Mouse (Mus musculus) large intestine, adult 2 months (tissue): ENCODE measurements around the gene Hltf. TPM values are rescaled to one million over a fixed set of nuclear protein-coding genes. Genes with fewer than 3 reads are reported as not detected.

Experiments
- DNase-seq: peaks from one replicate; pipeline ENCODE4 v3.0.0-alpha.2; 2012; ENCODE audit warnings: low read depth, low spot score
- whole genome bisulfite sequencing: fragments of 180-500 bp; shearing (Covaris S2); methylation state at CpG from one replicate; pipeline ENCODE4 v1.1.7; 2018; 5-methylcytosine and 5-hydroxymethylcytosine counted together
- polyA plus RNA-seq: library from polyadenylated mRNA; depleted of rRNA; stranded (reverse); fragments of >200 nt; gene quantifications from 2 replicates; pipeline ENCODE4 v1.2.3, GENCODE M21; 2012; rRNA removed

Hltf gene
- polyA plus RNA-seq, 1 experiment, result 2.3 TPM

- WGBS, result 89% methylated on average over 2 of the region's 2 CpGs
Observed at GRCm38 (mm10) chr3:20142101-20142500, 84.5 kb downstream of the Hltf start.

GRCm38 (mm10) chr3:20142576-20142975 is 85.0 kb downstream of the Hltf start:
- WGBS, result 60% methylated on average over 3 of the region's 3 CpGs
- DNase-seq, result no peak

More at GRCm38 (mm10) chr3:20142101-20142500, 84.5 kb downstream of the Hltf start:
- no peak for DNase-seq

GRCm38 (mm10) chr3:20143726-20144125 is 86.1 kb downstream of the Hltf start:
- WGBS, result 87% methylated on average over 3 of the region's 3 CpGs
- no peak for DNase-seq

- 62% methylated on average over 2 of the region's 2 CpGs for WGBS
Observed at GRCm38 (mm10) chr3:20144401-20144800, 86.8 kb downstream of the Hltf start.

GRCm38 (mm10) chr3:20145696-20146113 is 88.1 kb downstream of the Hltf start:
- WGBS, result 90% methylated on average over 1 of the region's 1 CpGs
- DNase-seq, result no peak

More at GRCm38 (mm10) chr3:20144401-20144800, 86.8 kb downstream of the Hltf start:
- no peak for DNase-seq

GRCm38 (mm10) chr3:20146884-20147395 is 89.3 kb downstream of the Hltf start:
- no peak for DNase-seq
- 89% methylated on average over 7 of the region's 7 CpGs for WGBS

GRCm38 (mm10) chr3:20147647-20148046 is 90.0 kb downstream of the Hltf start:
- no peak for DNase-seq
- 93% methylated on average over 5 of the region's 5 CpGs for WGBS

GRCm38 (mm10) chr3:20150511-20150910 is 92.9 kb downstream of the Hltf start:
- WGBS, result 97% methylated on average over 2 of the region's 2 CpGs
- DNase-seq, result no peak

- no peak for DNase-seq
- 92% methylated on average over 3 of the region's 3 CpGs for WGBS
Observed at GRCm38 (mm10) chr3:20151651-20152050, 94.0 kb downstream of the Hltf start.

- peak; percentile 28 for DNase-seq
- WGBS, result 1% methylated on average over 73 of the region's 73 CpGs
Observed at GRCm38 (mm10) chr3:20154531-20155367, 97.1 kb downstream of the Hltf start, which contains the start of gene Gyg. Gene Gyg (minus strand): TSS chr3:20155317.

- 86% methylated on average over 6 of the region's 6 CpGs for WGBS
- no peak for DNase-seq
Observed at GRCm38 (mm10) chr3:20155476-20155875, 97.9 kb downstream of the Hltf start.

GRCm38 (mm10) chr3:20167487-20167886 is 109.9 kb downstream of the Hltf start:
- 85% methylated on average over 1 of the region's 1 CpGs for WGBS
- no peak for DNase-seq

Other genes with a start within 250 kb of the Hltf start
- gene Cp, start 100.8 kb upstream of the Hltf start, polyA plus RNA-seq, result 4.0 and 4.9 TPM in 2 replicates
- 3.6 and 8.7 TPM in 2 replicates for gene Hps3, start 22.5 kb upstream of the Hltf start, polyA plus RNA-seq
- gene Gyg, start 97.5 kb downstream of the Hltf start, polyA plus RNA-seq, result 15.0 and 15.6 TPM in 2 replicates
- 0.09 and 0.70 TPM in 2 replicates for gene Cpa3, start 184.4 kb downstream of the Hltf start, polyA plus RNA-seq
- gene Cpb1, start 217.9 kb downstream of the Hltf start, polyA plus RNA-seq, result 0.14 TPM in 2 replicates